Mouse (Mus musculus): ENCODE measurements around the gene Ceacam14. TPM values are rescaled to one million over a fixed set of nuclear protein-coding genes. Genes with fewer than 3 reads are reported as not detected.

Gene Ceacam14
- polyA plus RNA-seq (2016; fragmentation: Nextera tagmentation; extraction: Ambion mirVana), result not detected in 2 replicates

DNA sequence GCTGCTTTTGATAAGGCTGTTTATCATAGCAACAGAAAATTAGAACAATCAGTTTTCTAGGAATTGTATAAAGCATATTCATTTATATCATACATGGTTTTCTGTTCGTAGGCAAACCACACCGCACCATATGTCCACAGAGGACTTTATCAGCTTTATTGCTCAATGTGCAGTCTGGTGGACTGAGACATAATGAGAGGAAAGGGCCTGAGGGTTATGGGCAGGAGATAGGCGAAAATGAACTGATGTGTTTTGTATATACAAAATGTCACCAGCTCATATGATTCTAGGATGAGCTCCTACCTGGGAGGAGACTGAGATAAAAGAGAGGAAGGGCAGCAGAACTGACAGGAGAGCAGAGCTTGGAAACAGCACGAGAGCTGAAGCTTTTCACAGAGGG lies at the start of gene Ceacam14:
Gene Ceacam14, plus strand, starts transcription at position 301 of the 400 bp plus-strand sequence.
- H3K4me1 ChIP-seq, result no peaks in the 10 kb centered on the region
- 65% methylated on average over 4 of the region's 4 CpGs for WGBS
- peaks cover 20% of the 10 kb centered on the region for H3K9me3 ChIP-seq
- no peak for ATAC-seq (ENCODE audit: insufficient number of reproducible peaks, insufficient read depth, low FRiP score, low TSS enrichment)
- no peak within 1 kb of the TSS for H3K4me2 ChIP-seq (replicated peaks)
- no peak within 1 kb of the TSS for H3K9ac ChIP-seq
- H3K36me3 ChIP-seq, result no peaks in the 10 kb centered on the region
- H3K27ac ChIP-seq, result no peak within 1 kb of the TSS
- no peaks in the 10 kb centered on the region for H3K27me3 ChIP-seq
- H3K4me3 ChIP-seq, result no peak within 1 kb of the TSS

Other genes starting within 250 kb of the Ceacam14 start
- gene Ceacam5, start 99.4 kb upstream of the Ceacam14 start, polyA plus RNA-seq (2016; fragmentation: Nextera tagmentation; extraction: Ambion mirVana), result not detected in 2 replicates
- not detected in 2 replicates for gene Gm5155, start 59.1 kb downstream of the Ceacam14 start, polyA plus RNA-seq (2016; fragmentation: Nextera tagmentation; extraction: Ambion mirVana)
- not detected in 2 replicates for gene Ceacam11, start 159.5 kb downstream of the Ceacam14 start, polyA plus RNA-seq (2016; fragmentation: Nextera tagmentation; extraction: Ambion mirVana)
- not detected in 2 replicates for gene Ceacam13, start 197.3 kb downstream of the Ceacam14 start, polyA plus RNA-seq (2016; fragmentation: Nextera tagmentation; extraction: Ambion mirVana)